Mouse (Mus musculus) left cerebral cortex, adult 2 months (tissue): Measurements from ENCODE around the gene Abr. TPM values are rescaled to one million over a fixed set of nuclear protein-coding genes. Genes with fewer than 3 reads are reported as not detected.
A peak's percentile ranks its signal among the peaks of the same experiment; 100 is the strongest.

Source experiments
- DNase-seq, 2 experiments: peaks; one replicate each; pipeline ENCODE4 v3.0.0; 2021 to 2022; ENCODE audit warnings: low spot score in 2 of 2, mixed read lengths in 1 of 2; ENCODE audit errors: extremely low spot score in 1 of 2
- H3K27ac ChIP-seq: fragments of 200-600 bp; 2 replicates; pipeline ENCODE4 v1.8.1; 2022
- H3K4me3 ChIP-seq: fragments of 200-600 bp; 2 replicates; pipeline ENCODE4 v1.8.1; 2022
- CTCF ChIP-seq: fragments of 200-600 bp; IDR thresholded peaks from 2 replicates; pipeline ENCODE4 v1.8.1; 2022; ENCODE audit warnings: antibody characterized with exemption, mild to moderate bottlenecking, moderate library complexity
- intact Hi-C: fragments of 180-260 bp; cut with DNase I; formaldehyde crosslinking; loops from one replicate; pipeline ENCODE4 v1.15.1; 2025
- long read RNA-seq, 2 experiments: library from polyadenylated mRNA; stranded (forward); transcript quantifications; one replicate each; pipeline ENCODE4 v2.0.0; 2021; ENCODE audit warnings: borderline mapping rate in 2 of 2
- total RNA-seq, 2 experiments: library from RNA; stranded (reverse); gene quantifications; 2 replicates each; pipeline ENCODE4 v1.2.3; 2021

Gene Abr
- 100 to 1,000 TPM; 436 to 450 TPM for total RNA-seq
- long read RNA-seq, experiment 1, full-length matches to known transcripts, result 491 of 699 reads
- long read RNA-seq, experiment 1, partial matches to known transcripts, result 121 of 699 reads
- long read RNA-seq, experiment 1, other reads (novel, unspliced or antisense), result 87 of 699 reads
- long read RNA-seq, experiment 2, full-length matches to known transcripts, result 368 of 560 reads
- long read RNA-seq, experiment 2, partial matches to known transcripts, result 59 of 560 reads
- long read RNA-seq, experiment 2, other reads (novel, unspliced or antisense), result 133 of 560 reads

GRCm38 (mm10) chr11:76622152-76622565, at the start of gene Abr:
Abr (minus strand) TSS chr11:76622314.
- peak; percentile 15 for TF ChIP-seq CTCF
- intact Hi-C loops, result no loop called here
- peak; percentile 39 to 45 for DNase-seq
- H3K27ac ChIP-seq, result no peak within 1 kb of the TSS
- peak within 1 kb of the TSS; percentile 52 for H3K4me3 ChIP-seq

GRCm38 (mm10) chr11:76667807-76668206, 45.7 kb upstream of the Abr start:
- intact Hi-C loops, result no loop called here
- Histone ChIP-seq H3K4me3 (no peak overlapping the region), H3K27ac (no peak overlapping the region)
- no peak for DNase-seq
- TF ChIP-seq CTCF, result no peak

GRCm38 (mm10) chr11:76666002-76666649, 44.0 kb upstream of the Abr start:
- Histone ChIP-seq H3K27ac (peak overlapping the region; percentile 40; the same call in 1 of the 2 replicates), H3K4me3 (peak overlapping the region; percentile 46)
- peak; percentile 43 to 51 for DNase-seq
- intact Hi-C loops, result no loop called here
- TF ChIP-seq CTCF, result no peak

GRCm38 (mm10) chr11:76661790-76662468, 39.8 kb upstream of the Abr start:
- no peak overlapping the region for H3K27ac ChIP-seq
- no peak for DNase-seq
- intact Hi-C loops, result no loop called here
- no peak for TF ChIP-seq CTCF
- H3K4me3 ChIP-seq, result no peak overlapping the region

GRCm38 (mm10) chr11:76659138-76659930, 37.2 kb upstream of the Abr start:
- intact Hi-C loops, result loop anchor here (5.0 kb wide), 1 partner anchor 103 kb away; the partner anchor contains the start of gene Gosr1
- Histone ChIP-seq H3K27ac (no peak overlapping the region), H3K4me3 (no peak overlapping the region)
- TF ChIP-seq CTCF, result no peak
- DNase-seq, result no peak

- Histone ChIP-seq H3K4me3 (no peak overlapping the region), H3K27ac (no peak overlapping the region)
- DNase-seq, result no peak
- intact Hi-C loops, result loop anchor here (5.0 kb wide), 1 partner anchor 105 kb away; the partner anchor contains the start of gene Gosr1
- TF ChIP-seq CTCF, result no peak
Measured at GRCm38 (mm10) chr11:76657450-76657970, 35.4 kb upstream of the Abr start.

GRCm38 (mm10) chr11:76655106-76655505, 33.0 kb upstream of the Abr start:
- H3K4me3 ChIP-seq, result no peak overlapping the region
- DNase-seq, result peak; percentile 51 to 55
- intact Hi-C loops, result loop anchor here (2.0 to 5.0 kb wide), 2 partner anchors 82 to 107 kb away; partner anchors contain the start of gene Gosr1
- peak; percentile 80 for TF ChIP-seq CTCF
- H3K27ac ChIP-seq, result no peak overlapping the region

GRCm38 (mm10) chr11:76652838-76653334, 30.8 kb upstream of the Abr start:
- Histone ChIP-seq H3K27ac (no peak overlapping the region), H3K4me3 (no peak overlapping the region)
- intact Hi-C loops, result no loop called here
- no peak for DNase-seq
- no peak for TF ChIP-seq CTCF

GRCm38 (mm10) chr11:76650862-76651560, 28.9 kb upstream of the Abr start:
- no peak overlapping the region for H3K27ac ChIP-seq
- intact Hi-C loops, result no loop called here
- H3K4me3 ChIP-seq, result no peak overlapping the region
- no peak for DNase-seq
- no peak for TF ChIP-seq CTCF

GRCm38 (mm10) chr11:76647500-76647899, 25.4 kb upstream of the Abr start:
- TF ChIP-seq CTCF, result peak; percentile 85
- peak; percentile 78 to 84 for DNase-seq
- intact Hi-C loops, result loop anchor here (2.0 to 5.0 kb wide), 4 partner anchors 69 to 235 kb away; no protein-coding TSS in a partner anchor
- H3K27ac ChIP-seq, result no peak overlapping the region
- peak overlapping the region; percentile 6; the same call in 1 of the 2 replicates for H3K4me3 ChIP-seq
